Mouse (Mus musculus): ENCODE results near the gene Dnmt3a. TPM values are rescaled to one million over a fixed set of nuclear protein-coding genes. Genes with fewer than 3 reads are reported as not detected.

Dnmt3a gene
- polyA plus RNA-seq, 1 experiment from 2014 or later: 124 TPM

DNA sequence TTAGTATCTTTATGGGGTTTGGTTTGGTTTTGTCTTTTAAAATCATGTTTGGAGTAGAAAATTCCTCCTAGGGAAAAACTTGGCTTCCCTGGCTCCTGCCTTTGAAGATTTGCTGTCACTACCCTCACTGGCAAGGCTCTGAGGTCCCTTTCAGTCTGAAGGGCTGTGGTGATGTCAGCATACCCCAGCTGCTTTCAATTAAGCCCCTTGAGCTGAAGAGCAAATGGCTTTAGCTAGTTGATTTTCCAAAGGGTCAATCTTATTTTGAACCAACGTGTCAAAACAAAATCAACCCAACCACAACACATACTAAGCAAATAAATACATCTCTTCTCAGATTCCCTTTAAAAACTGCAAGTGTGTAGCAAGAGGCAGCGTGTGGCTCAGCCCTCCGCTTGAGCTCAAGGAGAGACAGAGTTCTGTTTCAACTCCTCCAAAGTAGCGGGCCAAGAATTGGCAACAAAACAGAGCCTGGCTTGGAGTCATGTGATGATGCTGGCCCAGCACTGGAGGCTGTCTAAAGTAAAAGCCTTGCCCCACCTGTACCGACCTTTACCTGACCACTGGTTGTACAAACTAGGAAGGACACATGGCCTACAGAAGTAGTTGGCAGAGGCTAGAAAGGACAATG is 17.3 kb upstream of the Dnmt3a start:
- H3K4me1 ChIP-seq: peaks cover 56% of the 10 kb centered on the region
- no peak overlapping the region for H3K9ac ChIP-seq
- H3K27ac ChIP-seq: peak overlapping the region; percentile 45
- no peaks in the 10 kb centered on the region for H3K9me3 ChIP-seq (replicated peaks)
- 52% methylated on average over 5 of the region's 5 CpGs for WGBS
- H3K36me3 ChIP-seq: no peaks in the 10 kb centered on the region
- ATAC-seq (replicated peaks; ENCODE audit: low FRiP score): no peak
- no peak overlapping the region for H3K4me2 ChIP-seq
- H3K4me3 ChIP-seq (replicated peaks): no peak overlapping the region
- H3K27me3 ChIP-seq: no peaks in the 10 kb centered on the region

- H3K9ac ChIP-seq: no peak overlapping the region
- H3K9me3 ChIP-seq (replicated peaks): no peaks in the 10 kb centered on the region
- H3K4me2 ChIP-seq: no peak overlapping the region
- H3K36me3 ChIP-seq: no peaks in the 10 kb centered on the region
- H3K27ac ChIP-seq: no peak overlapping the region
- no peak for ATAC-seq (replicated peaks; ENCODE audit: low FRiP score)
- peaks cover 45% of the 10 kb centered on the region for H3K4me1 ChIP-seq
- no peaks in the 10 kb centered on the region for H3K27me3 ChIP-seq
- WGBS: 63% methylated on average over 5 of the region's 5 CpGs
- no peak overlapping the region for H3K4me3 ChIP-seq (replicated peaks)
Observed at GRCm38 (mm10) chr12:3789626-3790185, 16.1 kb upstream of the Dnmt3a start.

- Histone ChIP-seq H3K9ac (0 out of 2 replicates have a peak overlapping the region, but pooled peaks have one; percentile 7), H3K4me1 (peaks cover 36% of the 10 kb centered on the region), H3K4me3 (replicated peaks) (peak overlapping the region; percentile 45), H3K27me3 (no peaks in the 10 kb centered on the region), H3K4me2 (peak overlapping the region; percentile 69), H3K36me3 (no peaks in the 10 kb centered on the region), H3K27ac (no peak overlapping the region), H3K9me3 (replicated peaks) (no peaks in the 10 kb centered on the region)
- WGBS: 35% methylated on average over 7 of the region's 7 CpGs
- ATAC-seq (replicated peaks; ENCODE audit: low FRiP score): peak; percentile 24
Observed at GRCm38 (mm10) chr12:3791257-3791656, 14.6 kb upstream of the Dnmt3a start.

- Histone ChIP-seq H3K4me2 (peak overlapping the region; percentile 69), H3K9ac (peak overlapping the region; percentile 53), H3K36me3 (no peaks in the 10 kb centered on the region), H3K4me1 (peaks cover 36% of the 10 kb centered on the region), H3K4me3 (replicated peaks) (peak overlapping the region; percentile 45), H3K9me3 (replicated peaks) (no peaks in the 10 kb centered on the region), H3K27ac (peak overlapping the region; percentile 41; the same call in 1 of the 2 replicates), H3K27me3 (no peaks in the 10 kb centered on the region)
- peak; percentile 91 for ATAC-seq (replicated peaks; ENCODE audit: low FRiP score)
- under 1% methylated on average over 22 of the region's 22 CpGs for WGBS
Observed at GRCm38 (mm10) chr12:3791732-3792131, 14.1 kb upstream of the Dnmt3a start.

- H3K27me3 ChIP-seq: no peaks in the 10 kb centered on the region
- 18% methylated on average over 8 of the region's 8 CpGs for WGBS
- H3K4me2 ChIP-seq: peak overlapping the region; percentile 69
- H3K9ac ChIP-seq: peak overlapping the region; percentile 53
- peaks cover 34% of the 10 kb centered on the region for H3K4me1 ChIP-seq
- H3K36me3 ChIP-seq: no peaks in the 10 kb centered on the region
- H3K4me3 ChIP-seq (replicated peaks): peak overlapping the region; percentile 45
- no peaks in the 10 kb centered on the region for H3K9me3 ChIP-seq (replicated peaks)
- peak; percentile 33; the same call in 1 of the 2 replicates for ATAC-seq (replicated peaks; ENCODE audit: low FRiP score)
- no peak overlapping the region for H3K27ac ChIP-seq
Observed at GRCm38 (mm10) chr12:3792248-3792647, 13.6 kb upstream of the Dnmt3a start.

DNA sequence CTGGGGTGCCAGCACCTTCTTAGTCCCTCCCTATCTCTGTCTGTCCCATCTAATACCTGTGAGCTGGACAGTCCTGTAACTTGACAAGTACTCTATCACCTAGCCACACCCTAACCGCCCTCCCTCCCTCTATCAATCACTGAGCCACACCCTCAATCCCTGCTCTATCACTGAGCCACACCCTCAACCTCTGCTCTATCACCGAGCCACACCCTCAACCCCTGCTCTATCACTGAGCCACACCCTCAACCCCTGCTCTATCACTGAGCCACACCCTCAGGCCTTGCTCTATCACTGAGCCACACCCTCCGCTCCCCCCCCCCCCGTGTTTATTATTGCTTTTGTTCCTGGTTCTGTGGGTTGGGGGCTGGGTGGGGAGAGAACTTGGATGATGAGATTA is 10.2 kb upstream of the Dnmt3a start:
- Histone ChIP-seq H3K9ac (no peak overlapping the region), H3K27ac (no peak overlapping the region), H3K4me2 (no peak overlapping the region), H3K9me3 (replicated peaks) (no peaks in the 10 kb centered on the region), H3K27me3 (no peaks in the 10 kb centered on the region), H3K36me3 (no peaks in the 10 kb centered on the region), H3K4me3 (replicated peaks) (no peak overlapping the region), H3K4me1 (peaks cover 13% of the 10 kb centered on the region)
- no peak for ATAC-seq (replicated peaks; ENCODE audit: low FRiP score)
- WGBS: 28% methylated on average over 4 of the region's 4 CpGs

GRCm38 (mm10) chr12:3799551-3799950 is 6.3 kb upstream of the Dnmt3a start:
- Histone ChIP-seq H3K4me3 (replicated peaks) (no peak overlapping the region), H3K9me3 (replicated peaks) (no peaks in the 10 kb centered on the region), H3K9ac (no peak overlapping the region), H3K4me2 (no peak overlapping the region), H3K27ac (no peak overlapping the region), H3K36me3 (no peaks in the 10 kb centered on the region), H3K4me1 (no peaks in the 10 kb centered on the region), H3K27me3 (no peaks in the 10 kb centered on the region)
- no peak for ATAC-seq (replicated peaks; ENCODE audit: low FRiP score)
- WGBS: 83% methylated on average over 1 of the region's 1 CpGs

GRCm38 (mm10) chr12:3806271-3806684 is 471 bp downstream of the Dnmt3a start:
- H3K27me3 ChIP-seq: no peaks in the 10 kb centered on the region
- H3K36me3 ChIP-seq: no peaks in the 10 kb centered on the region
- peaks cover 43% of the 10 kb centered on the region for H3K4me1 ChIP-seq
- no peaks in the 10 kb centered on the region for H3K9me3 ChIP-seq (replicated peaks)
- H3K9ac ChIP-seq: peak overlapping the region; percentile 91
- peak; percentile 83 for ATAC-seq (replicated peaks; ENCODE audit: low FRiP score)
- 1% methylated on average over 31 of the region's 41 CpGs for WGBS
- H3K27ac ChIP-seq: peak overlapping the region; percentile 99
- peak overlapping the region; percentile 76 for H3K4me2 ChIP-seq
- H3K4me3 ChIP-seq (replicated peaks): peak overlapping the region; percentile 90

GRCm38 (mm10) chr12:3806703-3807547 is 1.1 kb downstream of the Dnmt3a start:
- 0% methylated on average over 62 of the region's 141 CpGs for WGBS
- ATAC-seq (replicated peaks; ENCODE audit: low FRiP score): peak; percentile 44
- H3K9me3 ChIP-seq (replicated peaks): no peaks in the 10 kb centered on the region
- H3K9ac ChIP-seq: peak overlapping the region; percentile 91
- no peaks in the 10 kb centered on the region for H3K36me3 ChIP-seq
- H3K27me3 ChIP-seq: no peaks in the 10 kb centered on the region
- H3K4me3 ChIP-seq (replicated peaks): peak overlapping the region; percentile 90
- peaks cover 49% of the 10 kb centered on the region for H3K4me1 ChIP-seq
- H3K27ac ChIP-seq: peak overlapping the region; percentile 99
- H3K4me2 ChIP-seq: peak overlapping the region; percentile 76

GRCm38 (mm10) chr12:3807548-3808395 is 2.0 kb downstream of the Dnmt3a start:
- Histone ChIP-seq H3K4me1 (peaks cover 56% of the 10 kb centered on the region), H3K27me3 (no peaks in the 10 kb centered on the region), H3K27ac (peak overlapping the region; percentile 99), H3K4me2 (peak overlapping the region; percentile 76), H3K9ac (peak overlapping the region; percentile 91), H3K4me3 (replicated peaks) (peak overlapping the region; percentile 90), H3K36me3 (no peaks in the 10 kb centered on the region), H3K9me3 (replicated peaks) (no peaks in the 10 kb centered on the region)
- peak; percentile 52 for ATAC-seq (replicated peaks; ENCODE audit: low FRiP score)
- 1% methylated on average over 59 of the region's 105 CpGs for WGBS

DNA sequence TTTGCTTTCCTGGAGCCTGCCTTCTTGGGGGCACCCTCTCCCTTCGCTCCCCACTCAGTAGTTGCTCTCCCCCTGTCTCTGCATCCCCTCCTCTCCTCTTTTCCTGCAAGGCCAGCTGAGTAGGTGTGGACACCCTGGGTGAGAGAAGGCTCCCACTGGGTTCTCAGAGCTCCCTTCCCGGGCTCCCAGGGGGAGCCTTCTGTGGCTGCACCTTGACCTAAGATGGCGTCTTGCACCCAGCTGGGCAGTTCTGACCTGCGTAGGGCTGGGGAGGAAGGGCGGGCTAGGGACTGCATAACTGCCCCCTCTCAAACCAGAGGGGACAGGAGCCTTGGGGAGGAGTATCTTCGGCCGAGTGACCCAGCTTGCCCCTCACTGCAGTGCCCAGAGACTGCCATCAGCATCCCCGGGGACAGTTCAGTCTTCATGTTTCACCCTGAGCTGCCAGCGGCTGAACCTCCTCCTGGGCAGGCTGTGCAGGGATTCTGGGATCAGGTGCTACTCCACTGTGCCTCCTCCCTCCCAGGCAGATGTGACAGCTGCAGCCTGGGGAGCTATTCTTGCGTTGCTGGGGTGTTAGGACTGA is 2.7 kb downstream of the Dnmt3a start:
- no peaks in the 10 kb centered on the region for H3K9me3 ChIP-seq (replicated peaks)
- H3K27me3 ChIP-seq: no peaks in the 10 kb centered on the region
- H3K4me1 ChIP-seq: peaks cover 61% of the 10 kb centered on the region
- no peaks in the 10 kb centered on the region for H3K36me3 ChIP-seq
- WGBS: 5% methylated on average over 10 of the region's 10 CpGs
- peak; percentile 12 for ATAC-seq (replicated peaks; ENCODE audit: low FRiP score)
- H3K4me3 ChIP-seq (replicated peaks): peak overlapping the region; percentile 90
- H3K9ac ChIP-seq: peak overlapping the region; percentile 91
- H3K4me2 ChIP-seq: peak overlapping the region; percentile 76
- H3K27ac ChIP-seq: peak overlapping the region; percentile 99

Data from kidney, embryonic 15.5 days (tissue).